Mouse (Mus musculus) lung, postnatal 0 days (tissue): ENCODE measurements around the gene Mesp1. TPM values are rescaled to one million over a fixed set of nuclear protein-coding genes. Genes with fewer than 3 reads are reported as not detected.

ENCODE experiments used
- ATAC-seq: fragments of 200-750 bp; cut with Nextera tagmentation; 2 replicates; pipeline ENCODE4 v1.8.0; 2017; ENCODE audit warnings: moderate library complexity
- DNase-seq: peaks from one replicate; pipeline ENCODE4 v3.0.0-alpha.2; 2016; ENCODE audit warnings: low spot score
- H3K27ac ChIP-seq: fragments of 300-500 bp; sonication (generic); 2 replicates; pipeline ENCODE4 v1.5.1; 2014; ENCODE audit warnings: antibody characterized with exemption, mild to moderate bottlenecking, low read length, mixed read lengths
- H3K27me3 ChIP-seq: fragments of 300-500 bp; sonication (generic); replicated peaks from 2 replicates; pipeline ENCODE4 v1.6.1; 2014; ENCODE audit warnings: low read length, mixed read lengths; ENCODE audit not compliant: insufficient read depth
- H3K36me3 ChIP-seq: fragments of 300-500 bp; sonication (generic); 2 replicates; pipeline ENCODE4 v1.6.1; 2014; ENCODE audit warnings: low read length, mixed read lengths; ENCODE audit not compliant: insufficient read depth
- H3K4me1 ChIP-seq: fragments of 300-500 bp; sonication (generic); 2 replicates; pipeline ENCODE4 v1.6.1; 2014; ENCODE audit warnings: antibody characterized with exemption, low read depth, low read length, mixed read lengths; ENCODE audit not compliant: insufficient read depth
- H3K4me2 ChIP-seq: fragments of 300-500 bp; sonication (generic); replicated peaks from 2 replicates; pipeline ENCODE4 v1.6.1; 2014; ENCODE audit warnings: low read depth, mild to moderate bottlenecking, low read length, moderate library complexity, mixed read lengths
- H3K4me3 ChIP-seq: fragments of 300-500 bp; sonication (generic); 2 replicates; pipeline ENCODE4 v1.5.1; 2014; ENCODE audit warnings: low read depth, low read length
- H3K9ac ChIP-seq: fragments of 300-500 bp; sonication (generic); replicated peaks from 2 replicates; pipeline ENCODE4 v1.6.1; 2014; ENCODE audit warnings: low read depth, mild to moderate bottlenecking
- H3K9me3 ChIP-seq: fragments of 300-500 bp; sonication (generic); 2 replicates; pipeline ENCODE4 v1.6.1; 2016; ENCODE audit warnings: low read length, mixed read lengths
- CTCF ChIP-seq: IDR thresholded peaks from 2 replicates; pipeline ENCODE4 v1.5.1; 2016; ENCODE audit warnings: antibody characterized with exemption, mild to moderate bottlenecking
- EP300 ChIP-seq: IDR thresholded peaks from 2 replicates; pipeline ENCODE4 v1.6.1; 2016; ENCODE audit warnings: antibody characterized with exemption, mild to moderate bottlenecking, control low read depth
- WGBS: fragments of 180-500 bp; shearing (Covaris S2); extraction: QIAGEN DNeasy Blood & Tissue Kit; methylation state at CpG from one replicate; pipeline ENCODE4 v1.1.7; 2014; 5-methylcytosine and 5-hydroxymethylcytosine counted together
- polyA plus RNA-seq: library from polyadenylated mRNA; unstranded; fragments of >200 nt; fragmentation: Nextera tagmentation; extraction: Ambion mirVana; gene quantifications from 2 replicates; pipeline ENCODE4 v1.2.1, GENCODE M21; 2015

The Mesp1 gene
- polyA plus RNA-seq, 1 experiment from 2014 or later = 0.21 TPM

DNA sequence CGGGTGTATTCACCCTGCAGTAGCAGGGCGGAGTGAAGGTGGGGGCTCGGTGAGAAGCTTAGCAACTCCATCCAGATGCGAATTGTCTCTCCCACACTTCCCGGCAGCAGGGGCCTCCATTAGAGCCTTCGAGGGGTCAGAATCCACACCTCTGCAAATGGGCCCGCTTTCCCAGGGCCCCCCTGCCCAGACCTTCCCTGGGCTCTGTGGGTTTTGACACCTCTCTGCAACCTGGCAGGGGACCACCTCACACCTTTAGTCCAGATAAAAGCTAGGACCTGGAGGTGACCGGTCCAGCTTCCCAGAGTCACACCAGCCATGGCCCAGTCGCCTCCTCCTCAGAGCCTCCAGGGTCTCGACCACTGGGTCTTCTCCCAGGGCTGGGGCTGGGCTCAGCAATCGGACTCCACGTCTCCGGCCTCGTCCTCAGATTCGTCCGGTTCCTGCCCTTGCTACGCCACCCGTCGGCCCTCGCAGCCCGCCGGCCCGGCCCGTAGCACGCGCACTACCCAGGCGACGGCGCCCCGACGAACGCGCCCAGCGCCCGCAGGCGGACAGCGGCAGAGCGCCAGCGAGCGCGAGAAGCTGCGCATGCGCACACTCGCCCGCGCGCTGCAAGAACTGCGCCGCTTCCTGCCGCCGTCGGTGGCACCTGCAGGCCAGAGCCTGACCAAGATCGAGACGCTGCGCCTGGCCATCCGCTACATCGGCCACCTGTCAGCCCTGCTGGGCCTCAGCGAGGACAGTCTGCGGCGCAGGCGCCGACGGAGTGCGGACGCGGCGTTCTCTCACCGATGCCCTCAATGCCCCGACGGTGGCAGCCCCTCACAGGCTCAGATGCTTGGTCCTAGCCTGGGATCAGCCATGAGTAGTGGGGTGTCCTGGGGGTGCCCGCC is 17.3 kb upstream of the Mesp1 start, which contains the start of gene Mesp2:
Mesp2 (plus strand) TSS at position 117 of the 896 bp plus-strand sequence.
- Histone ChIP-seq H3K36me3 (no peaks in the 10 kb centered on the region), H3K4me2 (peak within 1 kb of the TSS; percentile 36), H3K9ac (no peak within 1 kb of the TSS), H3K9me3 (no peaks in the 10 kb centered on the region), H3K4me1 (no peaks in the 10 kb centered on the region), H3K4me3 (peak within 1 kb of the TSS; percentile 5; the same call in 1 of the 2 replicates), H3K27ac (no peak within 1 kb of the TSS), H3K27me3 (peaks cover 5% of the 10 kb centered on the region; the same call in 1 of the 2 replicates)
- ATAC-seq = peak; percentile 80
- no peak; the same call in 1 of the 2 replicates for TF ChIP-seq CTCF
- TF ChIP-seq EP300 = no peak
- peak; percentile 81 for DNase-seq
- WGBS = 13% methylated on average over 62 of the region's 71 CpGs

DNA sequence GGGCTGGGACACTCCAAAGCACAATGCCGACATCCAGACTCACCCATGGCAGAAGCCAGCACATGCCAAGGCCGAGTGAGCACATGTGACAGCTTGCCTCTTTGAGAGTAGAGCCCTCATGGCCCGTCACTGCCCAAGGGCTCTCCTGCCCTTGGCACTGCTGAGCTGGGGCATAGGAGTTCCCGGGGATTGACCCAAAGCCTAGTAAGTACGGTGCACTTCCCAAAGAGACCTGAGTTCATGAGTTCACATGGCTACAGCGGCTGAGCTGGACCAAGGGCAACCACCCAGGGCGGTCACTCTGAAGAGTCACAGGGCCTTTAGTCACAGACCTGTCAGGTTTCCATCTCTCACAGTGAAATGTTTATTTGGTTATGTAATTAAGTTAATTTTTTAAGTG is 15.0 kb upstream of the Mesp1 start:
- no peak overlapping the region for H3K4me3 ChIP-seq
- H3K36me3 ChIP-seq = no peaks in the 10 kb centered on the region
- ATAC-seq (no peak), DNase-seq (no peak)
- no peak overlapping the region for H3K27ac ChIP-seq
- H3K4me2 ChIP-seq = no peak overlapping the region
- H3K9ac ChIP-seq = no peak overlapping the region
- TF ChIP-seq CTCF (no peak), EP300 (no peak)
- H3K4me1 ChIP-seq = no peaks in the 10 kb centered on the region
- H3K27me3 ChIP-seq = peaks cover 5% of the 10 kb centered on the region; the same call in 1 of the 2 replicates
- H3K9me3 ChIP-seq = no peaks in the 10 kb centered on the region
- WGBS = 66% methylated on average over 7 of the region's 7 CpGs

DNA sequence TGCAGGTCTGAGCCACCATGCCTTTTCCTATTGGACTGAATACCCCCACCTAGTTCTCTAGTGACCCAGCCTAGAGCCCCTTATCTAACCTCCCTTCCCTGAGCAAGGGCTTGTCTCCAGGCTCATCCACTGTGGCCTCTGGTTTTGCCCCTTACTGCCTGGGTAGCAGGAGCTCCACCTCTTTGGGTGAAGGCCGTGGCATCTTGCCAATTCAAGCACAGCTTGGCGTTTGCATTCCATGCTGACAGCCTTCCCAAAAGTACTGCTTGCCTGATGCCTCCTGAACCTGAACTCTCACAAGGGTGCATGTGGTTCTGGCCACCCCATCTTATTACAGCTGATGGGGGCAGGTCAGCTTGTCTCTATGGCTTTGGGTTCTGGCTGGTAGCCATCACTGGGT is 10.3 kb upstream of the Mesp1 start:
- peak; percentile 70 for DNase-seq
- H3K4me3 ChIP-seq = no peak overlapping the region
- no peaks in the 10 kb centered on the region for H3K4me1 ChIP-seq

DNA sequence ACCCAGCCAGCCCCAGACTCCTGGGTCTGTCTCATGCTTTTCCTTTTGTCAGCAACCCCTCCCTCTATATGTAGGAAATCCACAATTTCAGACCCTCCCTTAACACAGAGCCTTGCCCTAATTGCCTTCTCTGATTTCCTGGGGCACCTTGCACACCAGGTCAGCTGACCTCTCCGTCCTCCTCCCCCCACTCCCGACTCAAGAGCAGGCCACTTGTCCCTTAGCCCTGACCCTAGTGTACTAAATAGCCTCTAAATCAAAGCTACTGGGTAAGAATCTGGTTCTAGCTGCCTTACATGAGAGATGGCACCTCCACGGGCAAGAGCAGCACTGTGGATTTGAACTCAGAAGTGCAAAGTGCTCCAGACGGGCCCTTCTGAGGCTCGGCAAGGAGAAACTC is 8.4 kb upstream of the Mesp1 start:
- TF ChIP-seq CTCF = no peak
- TF ChIP-seq EP300 = no peak
- Histone ChIP-seq H3K27ac (no peak overlapping the region), H3K4me3 (no peak overlapping the region), H3K9ac (no peak overlapping the region), H3K4me2 (no peak overlapping the region), H3K4me1 (no peaks in the 10 kb centered on the region), H3K9me3 (no peaks in the 10 kb centered on the region), H3K27me3 (no peaks in the 10 kb centered on the region), H3K36me3 (no peaks in the 10 kb centered on the region)
- 53% methylated on average over 5 of the region's 5 CpGs for WGBS
- ATAC-seq (no peak), DNase-seq (no peak)

More for the DNA sequence above, 10.3 kb upstream of the Mesp1 start:
- H3K27me3 ChIP-seq = no peaks in the 10 kb centered on the region
- no peak for ATAC-seq
- TF ChIP-seq EP300 (no peak), CTCF (no peak)
- H3K27ac ChIP-seq = no peak overlapping the region
- no peaks in the 10 kb centered on the region for H3K9me3 ChIP-seq
- no peak overlapping the region for H3K4me2 ChIP-seq
- no peak overlapping the region for H3K9ac ChIP-seq
- WGBS = 31% methylated on average over 2 of the region's 2 CpGs
- no peaks in the 10 kb centered on the region for H3K36me3 ChIP-seq

DNA sequence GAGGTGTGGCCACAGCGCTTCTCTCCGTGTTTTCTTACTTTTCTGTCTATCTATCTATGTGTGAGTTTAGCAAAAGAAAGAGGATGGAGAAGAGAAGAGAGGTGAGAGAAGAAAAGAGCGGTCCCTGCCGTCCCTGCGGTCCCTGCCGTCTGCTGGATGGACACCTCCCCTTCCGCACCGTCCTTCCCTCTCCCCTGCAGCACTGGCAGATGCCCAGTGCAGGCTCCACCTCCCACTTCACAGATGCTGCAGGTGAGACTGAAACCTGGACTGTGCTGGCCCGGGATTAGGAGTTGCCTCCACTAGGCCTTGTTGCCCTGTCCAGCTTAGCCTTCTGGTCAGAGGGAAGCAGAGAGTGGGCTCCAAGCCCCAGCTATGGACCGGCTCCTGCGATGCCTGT is 7.8 kb upstream of the Mesp1 start:
- 47% methylated on average over 11 of the region's 11 CpGs for WGBS
- Histone ChIP-seq H3K9ac (no peak overlapping the region), H3K36me3 (no peaks in the 10 kb centered on the region), H3K4me3 (no peak overlapping the region), H3K4me2 (no peak overlapping the region), H3K9me3 (no peaks in the 10 kb centered on the region), H3K27ac (no peak overlapping the region), H3K4me1 (no peaks in the 10 kb centered on the region), H3K27me3 (no peaks in the 10 kb centered on the region)
- DNase-seq (peak; percentile 46), ATAC-seq (peak; percentile 78)
- TF ChIP-seq CTCF (no peak), EP300 (no peak)

DNA sequence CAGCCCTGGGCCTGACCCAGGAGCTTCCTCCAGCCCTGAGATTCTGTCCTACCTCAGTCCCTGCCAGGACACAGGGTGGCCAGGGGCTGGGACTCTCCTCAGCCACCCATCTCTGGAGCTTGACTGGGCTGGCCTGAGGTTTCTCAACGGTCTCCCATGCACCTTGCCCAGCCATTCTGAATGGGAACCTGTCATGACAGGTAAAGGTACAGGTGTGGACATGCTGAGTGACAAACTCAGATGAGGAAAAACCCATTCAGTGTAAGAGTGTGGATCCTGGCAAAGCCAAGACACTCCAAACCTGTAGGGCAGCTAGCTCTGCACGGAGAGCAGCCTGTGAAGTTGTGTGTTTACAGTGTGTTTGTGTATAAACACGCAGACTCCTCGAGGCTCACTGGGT is 6.7 kb upstream of the Mesp1 start:
- DNase-seq = no peak

More for the DNA sequence above, 6.7 kb upstream of the Mesp1 start:
- no peaks in the 10 kb centered on the region for H3K36me3 ChIP-seq
- H3K27me3 ChIP-seq = no peaks in the 10 kb centered on the region
- no peaks in the 10 kb centered on the region for H3K9me3 ChIP-seq
- ATAC-seq = no peak
- no peak for TF ChIP-seq CTCF
- TF ChIP-seq EP300 = no peak
- H3K4me1 ChIP-seq = no peaks in the 10 kb centered on the region
- H3K27ac ChIP-seq = no peak overlapping the region
- H3K4me3 ChIP-seq = no peak overlapping the region
- H3K9ac ChIP-seq = no peak overlapping the region
- H3K4me2 ChIP-seq = no peak overlapping the region
- 61% methylated on average over 4 of the region's 4 CpGs for whole genome bisulfite sequencing
